Mouse (Mus musculus) Muller cell, postnatal 12 days (primary cell): Measurements from ENCODE around the gene Cdc42ep1.

Experiments
- DNase-seq: peaks from one replicate; pipeline ENCODE4 v3.0.0-alpha.2; 2015; ENCODE audit errors: inconsistent ontology term

Gene Cdc42ep1

DNA sequence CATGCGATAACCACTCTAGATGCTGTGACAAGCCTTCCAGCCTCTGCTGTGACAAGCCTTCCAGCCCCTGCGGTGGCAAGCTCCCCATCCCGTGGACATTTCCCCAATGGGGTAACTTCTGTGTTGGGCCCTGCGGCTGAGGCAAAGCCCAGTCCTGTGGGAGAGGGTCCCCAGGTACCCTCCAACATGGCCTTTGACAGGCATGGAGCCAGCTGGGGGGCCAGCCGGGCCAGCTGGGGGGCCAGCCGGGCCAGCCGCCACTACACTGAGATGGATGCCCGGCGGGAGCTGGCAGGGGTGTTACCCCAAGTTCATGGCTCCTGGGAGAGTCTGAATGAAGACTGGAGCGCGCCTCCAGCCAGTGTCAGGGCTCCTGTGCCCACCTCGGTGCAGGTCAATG is 7.1 kb downstream of the Cdc42ep1 start:
- DNase-seq = no peak

DNA sequence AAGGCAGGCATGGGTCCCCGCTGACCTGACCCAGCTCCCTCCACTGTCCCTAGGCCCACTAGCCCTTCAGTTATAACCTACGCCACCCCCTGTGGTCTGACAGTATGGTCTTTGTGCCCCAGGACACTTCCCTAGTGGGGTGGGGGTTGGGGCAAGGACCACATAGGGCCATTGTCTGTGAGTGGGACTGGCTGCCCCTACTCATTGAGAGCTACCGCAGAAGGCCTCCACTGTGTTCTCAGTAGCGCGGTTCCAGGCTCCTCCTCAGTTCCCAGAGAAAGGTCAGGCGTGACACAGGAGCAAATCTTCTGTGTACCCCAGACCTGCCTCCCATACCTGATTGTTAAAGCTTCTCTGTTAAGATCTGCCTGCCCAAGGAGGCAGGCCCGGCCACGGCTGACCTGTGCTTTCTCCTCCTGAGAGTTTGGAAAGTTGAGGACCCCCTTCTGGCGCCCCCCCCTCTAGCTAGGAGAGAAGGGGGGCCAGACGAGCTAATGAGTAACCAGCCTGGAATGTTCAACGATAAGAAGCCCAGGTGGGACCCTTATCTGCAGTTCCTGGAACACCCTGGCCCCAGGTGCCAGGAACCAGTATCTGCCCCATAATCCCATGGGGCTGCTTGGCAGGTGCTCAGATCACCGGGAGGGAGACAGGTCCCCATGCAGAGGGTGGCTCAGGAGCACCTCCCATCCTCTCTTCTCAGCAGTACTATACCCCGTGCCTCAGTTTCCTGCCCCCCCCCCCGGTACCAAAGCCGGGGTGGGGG is 7.8 kb downstream of the Cdc42ep1 start:
- no peak for DNase-seq

DNA sequence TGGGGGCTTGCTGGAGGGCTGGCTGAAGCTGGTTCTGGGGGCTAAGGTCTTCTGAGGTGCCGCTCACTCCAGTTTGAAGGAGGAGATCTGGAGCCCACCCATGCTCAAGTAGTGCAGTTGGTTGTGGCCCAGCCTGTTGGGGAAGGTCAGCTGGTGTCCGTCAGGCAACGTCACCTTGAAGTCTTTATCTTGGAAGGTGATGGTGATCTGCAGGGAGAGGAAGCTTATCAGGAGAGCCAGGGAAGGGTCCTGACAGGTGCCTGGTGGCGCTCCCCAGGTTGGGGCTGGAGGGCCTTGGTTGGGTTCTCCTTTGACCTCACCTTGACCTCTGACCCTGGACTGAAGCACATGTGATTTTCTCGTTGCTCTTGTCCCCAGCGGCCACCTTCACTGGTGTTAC is 8.5 kb downstream of the Cdc42ep1 start:
- no peak for DNase-seq

DNA sequence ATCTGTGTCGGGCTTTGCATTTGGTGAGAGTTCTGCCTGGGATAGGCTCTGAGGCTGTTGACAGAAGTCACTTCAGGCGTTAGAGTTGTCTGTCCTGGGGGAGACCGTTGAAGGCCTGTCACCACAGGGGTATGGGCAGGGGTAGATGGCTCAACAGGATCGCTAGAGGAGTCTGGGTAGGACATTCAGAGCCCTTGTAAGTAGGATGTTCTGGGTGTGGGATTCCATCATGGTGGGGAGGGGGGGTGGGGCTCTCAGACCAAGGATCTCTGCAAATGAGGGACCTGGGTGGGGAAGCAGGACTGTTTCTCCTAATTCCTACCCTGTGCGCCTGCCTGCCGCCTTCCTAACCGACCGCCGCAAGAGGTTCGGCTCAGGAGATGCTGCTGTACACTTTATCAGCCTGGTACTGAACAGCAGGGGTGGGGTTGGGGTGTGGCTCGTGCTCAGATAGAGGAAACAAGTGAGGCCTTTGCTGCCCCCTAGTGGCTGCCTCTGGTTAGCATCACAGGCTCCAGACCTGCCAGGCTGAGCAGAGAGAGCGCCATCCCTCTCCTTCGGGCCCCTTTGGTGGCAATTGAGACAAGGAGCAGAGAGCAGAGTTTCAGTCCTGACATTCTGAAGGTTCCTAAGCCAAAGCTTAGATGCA is 9.2 kb downstream of the Cdc42ep1 start:
- peak; percentile 84 for DNase-seq

DNA sequence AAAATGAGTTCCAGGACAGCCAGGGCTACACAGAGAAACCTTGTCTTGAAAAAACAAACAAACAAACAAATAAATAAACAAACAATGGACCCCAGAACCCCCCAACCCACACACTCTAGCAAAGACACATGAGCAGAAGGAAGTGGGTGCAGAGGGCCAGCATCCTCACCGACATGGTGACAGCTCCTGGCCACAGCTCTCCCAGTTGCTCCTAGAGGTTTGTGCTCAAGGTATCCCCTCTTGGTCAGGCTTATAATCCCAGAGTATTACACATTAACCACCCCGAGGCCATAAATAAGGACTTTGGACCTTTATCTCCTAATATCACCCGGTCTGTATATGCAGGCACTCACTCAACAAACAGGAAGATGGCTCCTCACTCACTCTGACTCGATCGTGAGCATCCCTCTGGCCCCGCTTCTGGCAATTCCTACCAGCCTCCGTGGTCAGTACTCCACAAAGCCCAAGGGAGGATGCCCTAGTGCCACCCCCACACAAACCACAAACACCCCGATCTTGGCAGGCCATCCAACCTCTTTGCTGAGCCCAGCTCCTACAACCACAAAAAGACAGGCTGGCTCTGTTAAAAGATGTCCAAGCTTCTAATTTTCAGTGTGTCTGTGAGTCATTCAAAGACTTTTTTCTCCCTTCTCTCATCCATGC is 13.0 kb downstream of the Cdc42ep1 start, which contains the start of gene Lgals2:
Gene Lgals2, minus strand, starts transcription at position 227 of the 663 bp plus-strand sequence.
- peak; percentile 96 for DNase-seq

DNA sequence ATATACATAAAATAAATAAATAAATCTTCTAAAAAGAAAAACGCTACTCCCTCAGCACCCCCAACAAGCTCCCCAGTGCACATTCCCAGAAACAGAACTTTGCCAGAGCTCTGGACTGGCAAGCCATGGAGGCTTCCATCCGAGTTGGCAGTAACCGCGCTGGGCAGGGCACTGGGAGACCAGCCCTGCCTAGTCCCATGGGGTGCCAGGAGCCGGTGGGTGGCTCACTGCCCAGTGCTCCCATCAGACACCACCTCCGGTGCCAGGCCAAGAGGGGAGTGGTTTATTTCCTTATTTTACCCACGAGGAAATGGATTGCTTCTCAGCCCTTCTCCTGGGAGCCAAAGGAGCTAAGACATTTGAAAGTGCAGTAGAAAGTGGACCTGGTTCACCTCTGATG is 14.6 kb downstream of the Cdc42ep1 start:
- DNase-seq = peak; percentile 67

DNA sequence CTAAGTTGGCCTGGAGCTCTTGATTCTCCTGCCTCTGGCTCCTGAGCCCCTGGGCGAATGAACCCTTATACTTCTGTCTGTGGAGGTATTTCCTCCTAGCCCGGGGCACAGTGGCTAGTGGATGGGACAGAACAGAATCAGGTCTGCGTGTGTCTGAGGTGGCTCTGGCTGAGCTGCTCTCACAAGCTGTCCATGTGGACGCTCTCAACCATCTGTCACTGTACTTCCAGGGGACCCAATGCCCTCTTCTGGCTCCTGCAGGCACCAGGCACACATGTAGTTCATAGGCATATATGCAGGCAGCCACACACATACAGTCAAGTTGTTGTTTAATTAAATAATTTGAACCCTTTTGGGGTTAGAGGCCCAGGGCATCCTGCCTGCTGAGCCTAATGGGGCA is 16.9 kb downstream of the Cdc42ep1 start:
- no peak for DNase-seq

DNA sequence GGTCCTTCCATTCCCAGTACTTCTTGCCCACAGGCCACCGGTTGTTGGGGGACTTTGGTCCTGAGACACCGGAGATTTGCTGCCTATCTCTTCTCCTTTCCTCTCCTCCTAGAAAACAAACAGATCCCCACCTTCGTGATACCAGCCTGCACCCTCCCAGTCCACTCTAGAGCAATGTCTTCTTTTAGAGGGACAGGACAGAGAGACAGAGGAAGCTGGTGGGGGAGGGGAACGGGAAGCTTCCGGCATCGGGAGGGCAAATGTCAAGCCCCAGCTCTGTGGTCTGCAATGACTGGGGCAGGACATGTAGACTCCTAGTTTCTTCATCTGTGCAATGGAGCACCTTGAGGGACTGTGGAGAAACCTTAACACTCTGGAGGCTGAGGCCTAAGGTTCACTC is 17.3 kb downstream of the Cdc42ep1 start:
- DNase-seq = no peak

DNA sequence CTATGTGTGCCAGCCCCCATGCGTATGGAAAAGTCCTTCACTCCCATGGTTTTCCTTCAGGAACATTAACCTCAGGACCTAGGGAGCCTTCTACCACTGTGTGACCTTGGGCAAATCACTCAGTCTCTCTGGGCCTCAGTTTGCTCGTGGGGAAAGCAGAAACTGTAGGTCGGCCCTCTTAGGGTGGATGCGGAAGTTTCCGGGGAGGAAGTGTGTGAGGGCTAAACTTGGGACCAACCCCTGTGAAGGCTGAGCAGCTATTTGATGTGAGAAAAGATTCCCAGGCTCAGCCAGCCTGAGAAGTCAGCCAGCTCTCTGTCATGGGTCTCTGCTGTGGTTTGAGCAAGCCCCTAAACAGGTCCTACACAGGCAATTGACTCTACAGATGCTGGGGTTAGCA is 19.9 kb downstream of the Cdc42ep1 start:
- no peak for DNase-seq

DNA sequence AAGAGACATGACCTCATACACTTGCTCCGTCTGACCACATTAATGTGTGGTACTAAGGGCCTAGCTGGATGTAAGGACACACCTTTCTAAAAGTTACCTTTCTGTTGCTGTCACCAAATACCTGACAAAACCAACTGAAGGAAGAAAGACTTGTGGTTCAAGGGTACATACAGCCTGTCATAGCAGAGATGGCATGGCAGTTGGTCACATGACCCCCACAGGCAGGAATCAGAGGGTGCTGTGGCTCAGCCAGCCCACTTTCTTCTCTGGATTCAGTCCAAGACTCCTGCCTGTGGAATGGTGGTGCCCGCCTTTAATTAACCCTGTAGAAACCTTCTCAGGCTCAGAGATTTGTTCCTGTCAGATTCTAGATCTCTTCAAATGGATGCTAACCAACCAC is 20.7 kb downstream of the Cdc42ep1 start:
- DNase-seq = no peak

DNA sequence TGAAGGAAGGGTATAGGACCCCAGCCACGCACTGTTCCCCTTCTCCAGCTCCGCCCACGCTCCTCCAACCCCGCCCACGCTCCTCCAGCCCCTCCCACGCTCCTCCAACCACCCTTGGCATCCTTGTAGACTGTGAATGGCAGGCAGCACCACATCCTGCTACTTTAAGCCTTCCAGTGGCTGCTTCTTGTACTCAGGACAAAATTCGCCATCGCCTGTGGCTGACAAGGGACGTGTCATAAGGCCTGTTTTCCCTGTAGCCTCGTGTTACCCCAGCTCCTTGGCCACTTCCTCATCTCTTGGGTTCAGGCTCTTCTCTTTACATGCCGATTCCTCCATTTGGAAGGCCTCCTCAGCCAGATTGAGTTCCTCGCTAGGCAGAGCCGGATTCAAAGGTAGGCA is 21.4 kb downstream of the Cdc42ep1 start:
- no peak for DNase-seq

DNA sequence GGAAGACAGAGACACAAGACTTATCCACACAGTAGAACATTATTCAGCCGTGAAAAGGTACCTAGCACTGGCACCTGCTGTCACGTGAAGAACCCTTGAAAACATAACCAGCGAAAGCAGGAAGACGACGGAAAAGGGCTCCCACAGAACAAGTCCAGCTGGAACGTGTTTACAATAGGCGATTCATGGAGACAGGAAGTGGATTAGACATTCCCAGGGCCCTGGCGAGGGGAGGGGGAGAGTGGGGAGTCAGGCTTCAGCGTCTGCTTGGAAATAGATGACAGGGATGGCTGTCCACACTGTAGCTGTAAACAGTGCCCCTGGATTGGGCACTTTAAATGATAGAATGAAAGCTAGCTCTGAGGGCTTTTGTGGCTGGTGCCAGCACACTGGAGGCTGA is 26.0 kb downstream of the Cdc42ep1 start:
- peak; percentile 98 for DNase-seq

DNA sequence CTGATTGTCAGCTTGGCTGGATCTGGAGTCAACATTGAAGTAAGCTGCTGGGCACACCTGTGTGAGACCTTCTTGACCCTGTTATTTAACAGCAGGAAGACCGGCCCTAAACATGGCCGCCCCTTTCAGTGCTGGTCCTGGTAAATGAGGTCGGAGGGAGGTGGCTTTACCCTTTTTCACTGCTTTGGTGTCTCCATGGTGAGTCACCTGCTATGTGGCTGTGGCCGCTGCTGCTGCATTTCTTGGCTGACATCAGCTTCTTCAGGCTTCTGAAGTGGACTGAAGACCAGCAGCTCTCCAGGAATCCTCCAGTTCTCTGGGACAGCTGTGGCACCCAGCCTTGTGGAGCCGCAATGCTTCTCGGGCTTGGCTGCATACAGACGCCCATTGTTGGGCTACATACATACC is 26.4 kb downstream of the Cdc42ep1 start:
- DNase-seq = no peak

DNA sequence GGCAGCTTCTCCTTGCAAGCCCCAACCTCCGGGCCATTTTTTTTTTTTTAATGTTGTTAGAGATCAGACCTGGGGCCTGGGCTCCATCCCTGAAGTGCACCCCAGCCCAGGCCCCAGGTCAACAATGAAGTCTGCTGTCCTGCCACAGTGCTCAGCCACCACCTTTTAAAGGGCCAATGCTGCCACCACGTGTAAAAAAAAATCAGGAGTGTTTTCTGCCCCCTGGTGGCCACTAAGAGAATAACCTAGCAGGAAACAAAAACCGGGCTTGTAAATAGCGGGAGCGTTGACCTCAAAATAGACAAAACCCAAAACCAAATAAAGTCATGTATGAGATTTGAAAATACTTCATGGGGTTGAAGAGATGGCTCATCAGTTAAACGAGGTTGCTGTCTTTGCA is 27.4 kb downstream of the Cdc42ep1 start:
- DNase-seq = peak; percentile 40

DNA sequence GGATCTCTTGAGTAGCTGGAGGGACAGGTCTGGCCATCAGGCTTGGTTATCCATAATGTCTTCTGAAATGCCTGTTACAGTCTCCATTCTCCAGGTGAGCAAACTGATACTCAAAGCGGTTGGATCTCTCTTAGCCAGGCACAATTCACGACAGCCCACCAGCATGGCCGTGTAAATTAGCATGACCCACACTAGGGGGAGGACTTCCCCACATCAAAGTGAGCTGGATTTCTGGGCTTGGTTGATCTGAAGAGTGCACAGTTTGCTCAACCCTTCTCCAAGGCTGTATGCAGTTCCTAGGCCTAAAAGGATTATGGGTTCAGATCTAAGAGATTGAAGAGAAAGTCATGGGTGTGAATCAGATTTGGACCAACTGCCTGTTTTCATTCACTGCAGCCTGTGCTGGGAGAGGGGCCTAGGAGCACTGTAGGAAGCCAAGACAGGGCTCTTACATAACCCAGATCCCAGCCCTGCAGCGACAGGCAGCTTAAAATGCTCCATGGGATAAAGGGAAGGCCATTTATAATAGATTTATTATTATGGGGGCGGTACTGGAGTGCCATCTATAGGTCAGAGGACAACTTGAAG is 29.7 kb downstream of the Cdc42ep1 start:
- DNase-seq = no peak

DNA sequence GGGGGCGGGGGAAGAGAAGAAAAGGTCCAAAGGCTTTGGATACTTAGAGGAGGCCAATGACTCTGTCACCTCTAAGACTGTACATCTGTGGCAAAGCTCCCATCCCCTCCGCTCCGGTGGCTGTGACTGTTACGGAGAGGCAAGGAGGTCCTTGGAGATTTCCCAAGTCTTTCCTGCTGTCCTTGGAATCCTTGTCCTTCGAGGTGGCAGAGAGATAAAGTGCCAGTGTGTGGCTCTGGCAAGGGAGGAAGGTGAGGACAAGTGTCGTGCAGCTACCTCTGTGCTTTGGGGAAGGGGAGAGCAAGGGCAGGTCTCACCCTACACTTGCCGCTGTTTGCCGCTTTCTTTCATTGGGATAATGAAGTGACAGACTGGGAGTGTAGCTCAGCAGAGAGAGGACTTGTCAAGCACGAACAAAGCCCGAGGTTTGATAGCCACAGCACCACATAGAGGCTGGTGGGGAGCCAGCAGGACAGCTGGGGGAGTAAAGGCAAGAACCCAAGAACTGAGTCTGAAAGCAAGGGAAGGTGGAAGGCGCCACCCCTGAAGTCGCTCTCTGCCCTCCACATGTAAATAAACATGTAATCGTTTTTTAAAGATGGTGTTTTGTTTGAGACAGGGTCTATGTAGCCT is 31.5 kb downstream of the Cdc42ep1 start:
- no peak for DNase-seq

DNA sequence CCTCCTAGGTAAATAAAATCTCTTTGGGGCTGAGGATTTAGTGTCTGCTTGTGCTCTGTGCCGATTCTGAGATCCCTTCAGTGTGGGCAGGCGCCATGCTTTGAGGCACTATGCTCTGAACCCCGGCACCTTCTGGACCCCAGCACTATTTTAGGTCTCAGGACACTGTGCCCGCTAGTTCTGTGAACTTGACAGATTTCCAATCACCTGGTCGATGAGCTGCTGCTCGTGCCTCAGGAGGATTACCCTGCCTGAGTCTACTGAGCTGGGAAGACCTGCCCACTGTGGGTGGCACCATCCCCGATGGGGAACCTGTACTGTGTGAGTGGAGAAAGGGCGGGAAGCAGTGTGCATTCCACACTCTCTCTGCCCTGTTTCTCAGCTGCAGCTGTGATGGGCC is 32.6 kb downstream of the Cdc42ep1 start:
- DNase-seq = no peak

DNA sequence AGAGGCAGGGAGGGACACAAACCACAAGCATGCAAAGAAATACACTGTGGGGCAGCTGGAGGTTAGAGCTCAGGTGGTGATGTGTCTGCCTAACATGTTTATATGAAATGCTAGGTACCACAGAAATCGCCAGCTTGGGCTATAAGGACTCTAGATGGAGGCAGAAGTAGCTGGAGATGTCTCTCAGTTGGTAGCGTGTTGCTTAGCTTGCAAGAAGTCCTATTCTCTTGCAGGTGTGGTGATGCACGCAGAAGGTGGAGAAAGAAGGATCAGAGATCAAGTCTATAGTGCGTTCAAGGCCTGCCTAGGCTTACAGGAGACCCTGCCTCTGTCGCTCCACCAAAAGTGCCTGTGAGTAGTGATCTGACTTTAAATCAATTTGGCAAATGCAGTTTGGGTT is 33.1 kb downstream of the Cdc42ep1 start:
- DNase-seq = no peak

DNA sequence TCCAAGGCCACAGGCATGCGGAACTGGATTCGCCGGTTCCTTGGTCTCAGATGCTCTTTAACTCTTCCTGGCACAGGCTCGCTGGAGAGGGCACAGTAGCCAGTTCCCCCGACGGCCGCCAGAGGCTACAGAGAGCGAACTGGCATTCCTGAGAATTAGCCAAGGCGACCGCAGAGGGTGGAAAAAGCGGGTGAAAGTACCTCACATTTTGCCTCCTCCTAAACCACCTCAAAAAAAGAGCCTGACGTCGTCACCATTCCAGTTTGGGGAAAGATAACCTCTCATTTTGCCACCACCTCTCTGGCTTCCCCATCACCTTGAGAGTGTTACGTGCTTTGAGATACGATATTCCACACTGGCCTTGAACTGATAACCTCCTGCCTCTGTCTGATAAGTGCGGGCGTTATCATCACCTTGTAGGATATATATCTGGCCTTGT is 33.9 kb downstream of the Cdc42ep1 start:
- DNase-seq = peak; percentile 91

DNA sequence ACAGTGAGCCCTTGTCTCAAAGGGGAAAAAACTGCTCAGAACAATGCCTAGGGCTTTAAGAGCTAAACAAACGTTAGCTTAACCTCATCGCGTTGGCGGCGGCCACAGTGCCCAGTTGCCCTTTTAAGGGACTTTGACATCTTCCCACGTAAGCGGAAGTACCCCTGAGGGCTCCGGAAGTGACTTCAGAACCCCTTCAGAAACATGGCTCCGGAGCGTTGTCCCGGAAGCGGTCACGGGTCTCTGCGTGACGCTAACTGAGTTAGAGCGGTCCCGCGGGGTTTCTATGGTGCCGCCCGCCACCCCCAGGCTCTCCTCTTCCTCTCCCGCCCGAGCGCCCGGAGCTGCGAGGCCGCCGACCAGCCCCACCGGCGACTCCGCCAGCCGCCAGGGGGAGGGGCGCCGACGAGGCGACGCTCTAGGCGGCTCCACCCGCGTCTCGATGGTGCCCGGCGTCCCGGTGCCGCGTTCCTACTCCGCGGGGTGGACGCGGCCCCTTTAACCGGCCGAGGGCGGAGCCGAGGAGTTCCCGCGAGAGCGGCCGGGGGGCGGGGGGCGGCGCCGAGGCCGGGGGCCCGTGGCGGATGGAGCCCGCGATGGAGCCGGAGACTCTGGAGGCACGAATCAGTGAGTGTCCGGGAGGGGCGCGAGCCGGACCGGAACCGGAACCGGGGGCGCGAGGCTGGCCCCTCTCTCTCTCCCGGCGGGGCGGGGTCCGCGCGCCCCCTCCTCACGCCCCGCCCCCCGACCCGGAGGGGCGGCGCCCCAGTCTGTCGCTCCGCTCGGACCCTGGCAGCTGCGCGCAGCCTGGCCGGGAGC is 34.8 kb downstream of the Cdc42ep1 start, which contains the start of gene Gga1:
Gene Gga1, plus strand, starts transcription at position 200 of the 819 bp plus-strand sequence.
- peak; percentile 97 for DNase-seq

DNA sequence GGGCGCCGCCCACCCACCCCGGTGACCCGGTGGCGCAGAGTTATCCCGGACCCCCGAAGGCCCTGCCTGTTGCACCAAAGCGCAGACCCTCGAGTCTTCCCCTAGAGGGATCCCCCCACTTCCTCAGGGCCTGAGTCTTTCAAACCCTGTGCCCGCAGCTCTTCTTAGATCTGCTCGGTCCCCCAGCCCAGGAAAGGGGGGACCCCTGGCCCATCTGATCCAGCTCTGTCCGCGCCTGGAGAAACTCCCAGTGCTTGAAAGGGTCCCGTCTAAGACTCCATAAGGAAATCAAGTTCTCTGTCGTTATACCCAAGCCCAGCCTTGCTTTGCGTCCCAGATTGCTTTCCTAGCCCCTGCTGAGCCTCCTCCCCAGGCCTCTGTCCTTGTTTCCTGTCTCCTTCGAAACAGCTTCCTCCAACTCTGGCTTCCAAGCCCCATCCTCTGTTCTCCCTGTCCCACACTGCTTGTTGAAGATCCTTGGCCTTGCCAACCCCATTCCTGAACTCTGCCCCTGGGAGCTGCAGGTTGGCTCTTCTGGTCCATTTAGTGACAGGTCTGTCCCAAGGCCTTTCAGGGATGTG is 35.5 kb downstream of the Cdc42ep1 start:
- no peak for DNase-seq
